10 mouse cellular contexts compared by ENCODE assay signal in genomic region chr14:48524135-48524534, GRCm38 (mm10).
DNase-seq lines count a peak whose midpoint lies in the region; TF ChIP-seq lines count a peak whose summit lies in the region.
"Had no signal": no experiment of that assay in that cellular context is flagged by ENCODE, and none has a peak within 500 bp of the region (broad histone marks: within the 10 kb centered on the region; RNA-seq: fewer than 3 reads in every experiment).

No protein-coding gene starts in this region.

- DNase-seq in gastrocnemius, postnatal 10 days: peak; percentile 27
- DNase-seq in gastrocnemius, postnatal 4 days (ENCODE audit: low spot score in 2 of 2): no peak
- no peak for DNase-seq in spleen, adult 2 months (ENCODE audit: low read depth in 1 of 2, low spot score in 2 of 2)
- DNase-seq in spleen, postnatal 4 days (ENCODE audit: low spot score in 2 of 2): no peak
- peak; percentile 55 to 67 for DNase-seq in cerebellum, postnatal 36 days
- DNase-seq in kidney, postnatal 14 days: peak; percentile 20
- DNase-seq in retina, embryonic 14.5 days (ENCODE audit: low spot score): peak; percentile 76
- no peak for DNase-seq in ovary, adult 18-20 months (ENCODE audit: low spot score)

- H3K36me3 ChIP-seq in spleen, adult 2 months (ENCODE audit: control insufficient read depth, insufficient read depth, low read length): no peaks in the 10 kb centered on the region
- H3K36me3 ChIP-seq: heart, embryonic 15.5 days had no signal

- WGBS in spleen, adult 2 months: 48% methylated on average over 9 of the region's 9 CpGs

- no peak for TF ChIP-seq POLR2A in spleen, adult 2 months (IDR thresholded peaks at IDR 0.05; ENCODE audit: low read depth, low read length)

- no peak overlapping the region for H3K4me3 ChIP-seq in spleen, adult 2 months (ENCODE audit: extremely low read depth, insufficient read depth, insufficient read length)
- H3K4me3 ChIP-seq: heart, embryonic 15.5 days; megakaryocyte, embryonic 14.5 days had no signal

- TF ChIP-seq CTCF in spleen, adult 2 months (IDR thresholded peaks at IDR 0.05; ENCODE audit: extremely low read depth, insufficient read depth, insufficient read length, insufficient replicate concordance): peak; percentile 13; the same call in 1 of the 2 replicates

- no peaks in the 10 kb centered on the region for H3K27me3 ChIP-seq in spleen, adult 2 months (ENCODE audit: control insufficient read depth, insufficient read depth, low read length)
- H3K27me3 ChIP-seq: heart, embryonic 15.5 days had no signal

- H3K27ac ChIP-seq in spleen, adult 2 months (ENCODE audit: insufficient read depth, low read length): no peak overlapping the region
- H3K27ac ChIP-seq: heart, embryonic 15.5 days had no signal

- no peaks in the 10 kb centered on the region for H3K4me1 ChIP-seq in spleen, adult 2 months (ENCODE audit: control insufficient read depth, insufficient read depth, insufficient read length)
- H3K4me1 ChIP-seq: heart, embryonic 15.5 days; megakaryocyte, embryonic 14.5 days had no signal

Comparison
In these comparisons a context has a peak if more than half of its experiments do, and no peak if none do; other contexts are left out.
1. DNase-seq: peak in gastrocnemius, postnatal 10 days (single experiment), cerebellum, postnatal 36 days (2 of 2), kidney, postnatal 14 days (single experiment) and retina, embryonic 14.5 days (single experiment); none in gastrocnemius, postnatal 4 days (0 of 2), spleen, adult 2 months (0 of 2), spleen, postnatal 4 days (0 of 2) and ovary, adult 18-20 months (single experiment).